Mouse (Mus musculus) kidney, adult 8-10 months (tissue): Measurements from ENCODE around the gene Adcy1.

Experiments used
- DNase-seq, 2 experiments: peaks; one replicate each; pipeline ENCODE4 v3.0.0; 2022

The Adcy1 gene

DNA sequence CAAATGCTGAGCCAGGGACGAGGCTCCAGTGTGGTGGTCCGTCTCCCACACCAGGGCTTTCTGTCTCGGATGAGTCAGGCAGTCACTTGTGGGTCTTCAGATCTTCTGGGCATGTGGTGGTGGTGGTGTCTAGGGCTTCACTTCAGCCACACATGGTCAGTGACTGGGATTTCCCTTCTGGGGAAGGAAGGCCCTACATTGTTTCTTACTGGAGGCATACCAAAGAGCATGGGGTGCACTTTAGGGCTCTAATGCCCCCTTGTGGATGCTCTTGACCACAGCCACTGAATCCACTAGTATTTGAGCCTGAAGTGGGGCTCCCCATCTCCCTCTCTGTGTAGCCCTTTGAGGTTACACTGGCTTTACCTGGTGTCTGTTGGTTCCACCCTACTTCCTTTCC is 77.2 kb downstream of the Adcy1 start:
- DNase-seq, result peak in 1 of 2 experiments; percentile 65

- peak in 1 of 2 experiments; percentile 35 for DNase-seq
Measured at GRCm38 (mm10) chr11:7142725-7143124, 79.4 kb downstream of the Adcy1 start.

DNA sequence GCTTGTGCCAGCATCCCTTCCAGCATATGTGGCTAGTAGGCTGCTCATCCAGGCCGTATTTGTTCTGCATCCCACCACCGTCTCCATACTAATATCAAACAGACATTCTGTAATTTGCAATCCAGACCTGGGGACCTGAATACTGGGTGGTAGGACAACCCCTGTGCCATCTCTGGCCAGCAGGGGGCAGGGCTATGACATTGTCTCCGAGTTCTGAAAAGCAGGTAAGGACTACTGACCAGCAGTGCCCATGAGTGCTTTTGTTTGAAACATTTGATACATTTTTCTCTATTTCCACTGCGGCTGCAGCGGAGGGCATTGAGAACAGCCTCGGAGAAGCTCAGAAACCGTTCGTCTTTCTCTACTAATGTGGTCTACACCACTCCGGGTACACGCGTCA is 81.1 kb downstream of the Adcy1 start:
- DNase-seq, result peak; percentile 44 to 69

DNA sequence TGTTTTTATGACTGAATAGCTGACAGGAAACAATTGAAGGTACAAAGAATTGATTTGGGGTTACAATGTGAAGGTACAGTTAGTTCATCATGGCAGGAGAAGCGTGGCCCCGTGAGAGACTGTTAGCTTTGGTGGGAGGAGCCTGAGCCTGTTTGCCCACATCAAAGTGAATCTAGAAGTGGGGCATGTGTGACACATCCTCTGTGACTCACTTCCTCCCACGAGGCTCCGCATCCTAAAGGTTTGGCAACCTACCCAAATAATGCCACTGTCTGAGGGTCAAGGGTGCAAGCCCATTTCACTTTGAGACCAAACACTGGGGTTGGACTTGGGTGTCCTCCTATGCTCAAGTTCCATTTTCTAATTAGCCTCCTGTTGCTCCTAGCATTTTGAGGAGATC is 81.9 kb downstream of the Adcy1 start:
- no peak for DNase-seq

GRCm38 (mm10) chr11:7147536-7147935 is 84.2 kb downstream of the Adcy1 start:
- DNase-seq, result no peak

- DNase-seq, result no peak
Measured at GRCm38 (mm10) chr11:7147945-7148344, 84.7 kb downstream of the Adcy1 start.

- DNase-seq, result no peak
Measured at GRCm38 (mm10) chr11:7149471-7149870, 86.2 kb downstream of the Adcy1 start.

- DNase-seq, result no peak
Measured at GRCm38 (mm10) chr11:7150511-7150910, 87.2 kb downstream of the Adcy1 start.

DNA sequence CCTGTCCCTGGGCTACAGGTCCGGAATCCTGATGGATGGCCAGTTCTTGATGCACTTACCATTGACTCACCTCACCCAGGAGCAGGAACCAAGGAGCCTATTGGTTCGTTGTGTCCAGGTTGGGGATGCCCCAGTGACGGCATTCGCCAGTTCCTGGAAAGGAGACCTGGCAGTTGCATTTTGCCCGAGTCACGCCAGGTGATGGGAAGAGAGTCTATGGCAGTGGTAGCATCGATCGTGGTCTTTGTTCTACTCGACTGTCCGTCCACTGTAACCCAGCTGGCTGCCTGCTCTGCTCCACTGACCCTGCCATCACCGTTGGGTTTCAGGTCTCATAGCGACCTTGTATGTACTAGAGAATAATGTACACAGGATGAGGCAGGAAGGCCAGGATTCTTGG is 89.1 kb downstream of the Adcy1 start:
- no peak for DNase-seq

DNA sequence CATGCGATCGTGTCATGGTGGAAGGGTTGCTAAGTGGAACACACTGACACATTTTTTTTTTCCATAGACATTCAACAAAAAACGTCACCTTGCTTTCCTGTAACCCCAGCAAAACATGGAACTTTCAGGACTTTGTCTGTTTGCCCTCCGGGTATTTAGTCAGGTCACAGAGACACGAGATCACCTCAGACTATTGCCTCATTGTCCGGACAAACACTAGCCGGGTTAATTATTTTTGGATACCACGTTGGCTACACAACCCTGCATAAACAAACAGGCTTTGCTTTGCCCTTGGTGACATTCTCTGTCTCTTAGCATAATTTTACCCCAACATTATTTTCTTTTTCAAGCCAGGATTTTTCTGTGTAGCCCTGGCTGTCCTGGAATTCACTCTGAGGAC is 89.8 kb downstream of the Adcy1 start:
- DNase-seq, result peak; percentile 55 to 79

DNA sequence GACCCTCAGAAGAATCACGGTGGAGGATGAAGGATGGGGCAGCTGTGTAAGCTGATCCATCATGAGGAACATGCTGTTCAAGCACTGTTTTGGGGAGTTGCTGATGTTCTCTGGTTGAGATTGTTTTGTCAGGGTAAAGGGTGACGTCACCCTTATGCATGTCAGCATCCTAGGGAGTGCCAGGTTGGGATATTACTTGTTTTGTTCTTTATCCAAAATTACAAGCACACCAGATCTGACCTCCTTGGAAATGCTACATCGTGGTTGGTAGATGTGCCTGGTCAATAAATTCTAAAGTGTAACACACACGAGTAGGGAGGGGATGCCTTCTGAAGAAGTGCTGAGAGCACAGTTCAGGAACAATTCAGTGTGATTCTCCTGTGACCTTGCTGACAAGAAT is 93.1 kb downstream of the Adcy1 start:
- no peak for DNase-seq

GRCm38 (mm10) chr11:7158196-7158595 is 94.9 kb downstream of the Adcy1 start:
- DNase-seq, result peak in 1 of 2 experiments; percentile 43

DNA sequence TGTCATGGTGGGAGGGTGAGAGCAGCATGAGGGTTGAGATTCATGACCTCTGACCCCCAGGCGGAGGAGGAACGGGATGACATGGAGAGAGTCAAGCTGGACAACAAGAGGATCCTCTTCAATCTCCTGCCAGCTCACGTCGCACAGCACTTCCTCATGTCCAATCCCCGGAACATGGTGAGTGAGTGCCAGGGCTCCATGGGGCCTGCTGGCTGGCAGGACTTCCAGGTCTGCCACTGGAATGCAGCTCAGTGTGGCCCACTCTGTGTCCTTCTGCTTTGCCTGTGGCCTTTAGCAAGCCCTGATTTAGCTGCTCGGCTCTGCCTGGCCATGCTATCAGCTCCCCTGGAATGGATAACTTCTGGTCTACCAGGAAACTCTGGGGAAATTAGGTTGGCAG is 96.9 kb downstream of the Adcy1 start:
- DNase-seq, result no peak

DNA sequence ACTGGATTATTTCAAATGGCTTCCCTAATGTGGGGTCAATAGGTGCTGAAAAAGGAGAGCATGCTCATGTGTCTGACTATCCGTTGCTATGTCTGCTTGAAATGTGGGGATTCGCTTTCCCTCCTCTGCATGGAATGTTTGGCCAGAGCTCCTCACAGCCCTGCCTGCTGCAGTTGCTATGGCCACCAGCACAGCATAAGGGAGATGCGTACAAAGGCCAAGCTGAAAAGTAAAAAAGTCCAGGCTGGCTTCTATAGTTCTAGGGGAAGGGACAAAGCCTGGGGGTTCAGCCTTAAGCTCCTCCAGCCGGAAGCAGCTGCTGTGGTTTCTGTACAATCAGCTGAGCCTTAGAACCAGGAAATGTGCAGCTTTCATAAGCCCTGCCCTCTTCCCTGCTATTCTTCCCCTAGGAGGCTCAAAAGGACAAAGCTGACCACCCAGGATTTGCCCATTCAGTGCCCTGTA is 97.4 kb downstream of the Adcy1 start:
- no peak for DNase-seq

- peak in 1 of 2 experiments; percentile 29 for DNase-seq
Measured at GRCm38 (mm10) chr11:7161502-7162174, 98.3 kb downstream of the Adcy1 start.

DNA sequence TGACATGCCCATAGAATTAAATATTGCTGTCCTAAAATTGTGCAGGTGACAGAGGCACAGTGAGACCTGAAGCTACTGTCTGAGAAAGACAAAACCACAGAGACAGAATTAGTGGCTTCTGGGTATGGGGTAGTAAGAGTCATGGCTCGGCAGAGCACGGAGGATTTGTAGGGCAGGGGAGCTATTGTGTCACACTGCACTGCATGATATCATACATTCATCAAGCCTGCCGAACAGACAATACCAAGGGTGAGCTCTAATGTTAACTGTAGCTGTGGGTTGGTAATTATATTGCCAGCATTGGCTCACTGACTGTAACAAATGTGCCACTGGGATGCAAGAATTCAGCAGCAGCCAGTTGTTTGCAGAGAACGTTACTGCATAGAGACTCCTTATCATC is 101.1 kb downstream of the Adcy1 start:
- DNase-seq, result no peak

- no peak for DNase-seq
Measured at GRCm38 (mm10) chr11:7169645-7170044, 106.4 kb downstream of the Adcy1 start.

GRCm38 (mm10) chr11:7173664-7174063 is 110.4 kb downstream of the Adcy1 start:
- DNase-seq, result peak; percentile 49 to 81

DNA sequence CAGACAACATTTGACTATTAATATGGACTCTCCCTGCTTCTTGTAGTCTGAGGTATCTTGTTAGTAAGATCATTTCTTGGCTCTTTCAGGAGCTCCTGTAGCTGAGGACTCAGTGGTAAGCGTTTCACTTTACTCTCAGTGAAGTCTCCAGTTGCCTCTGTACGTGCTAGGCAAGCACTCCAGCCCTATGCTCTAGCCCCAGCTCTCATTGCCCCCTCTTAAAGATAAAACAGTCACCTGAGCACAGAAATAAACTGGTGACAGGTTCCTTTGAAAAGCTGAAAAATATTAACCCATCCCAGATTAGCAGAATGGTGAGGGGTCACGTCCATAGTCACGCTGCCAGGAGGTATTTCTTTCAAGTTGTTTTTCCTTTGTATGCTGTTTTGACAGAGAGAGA is 115.4 kb downstream of the Adcy1 start:
- DNase-seq, result no peak

- no peak for DNase-seq
Measured at GRCm38 (mm10) chr11:7179276-7179675, 116.0 kb downstream of the Adcy1 start.

- no peak for DNase-seq
Measured at GRCm38 (mm10) chr11:7182409-7183042, 119.2 kb downstream of the Adcy1 start.

GRCm38 (mm10) chr11:7184420-7184819 is 121.1 kb downstream of the Adcy1 start:
- no peak for DNase-seq

GRCm38 (mm10) chr11:7187472-7187871 is 124.2 kb downstream of the Adcy1 start:
- DNase-seq, result no peak

- no peak for DNase-seq
Measured at GRCm38 (mm10) chr11:7188469-7188868, 125.2 kb downstream of the Adcy1 start, which contains the start of gene Gm11985. Gm11985 (minus strand) TSS chr11:7188569.

DNA sequence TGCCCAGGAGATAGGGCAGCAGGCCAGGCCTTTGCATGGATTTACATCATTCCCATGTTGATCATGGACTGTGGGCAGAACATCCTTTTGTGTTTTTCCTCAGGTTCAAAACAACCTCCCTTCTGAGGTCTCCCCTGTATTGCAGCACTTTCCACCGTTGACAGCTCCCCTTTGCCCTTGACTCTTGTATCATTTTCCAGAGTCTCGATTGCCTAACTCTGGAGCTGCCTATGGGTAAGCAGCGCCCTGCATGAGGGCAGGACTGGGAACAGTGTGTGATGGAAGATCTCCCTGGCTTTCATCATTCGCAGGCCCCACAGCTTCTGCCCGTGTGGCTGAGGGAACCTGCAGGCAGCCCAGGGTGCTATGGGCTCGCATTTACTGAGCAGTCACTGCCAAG is 129.4 kb downstream of the Adcy1 start:
- no peak for DNase-seq
